Mouse (Mus musculus) kidney, adult 18-20 months (tissue): Measurements from ENCODE around the gene Galc.

Experiments used
- DNase-seq: peaks from one replicate; pipeline ENCODE4 v3.0.0; 2021

Galc gene

DNA sequence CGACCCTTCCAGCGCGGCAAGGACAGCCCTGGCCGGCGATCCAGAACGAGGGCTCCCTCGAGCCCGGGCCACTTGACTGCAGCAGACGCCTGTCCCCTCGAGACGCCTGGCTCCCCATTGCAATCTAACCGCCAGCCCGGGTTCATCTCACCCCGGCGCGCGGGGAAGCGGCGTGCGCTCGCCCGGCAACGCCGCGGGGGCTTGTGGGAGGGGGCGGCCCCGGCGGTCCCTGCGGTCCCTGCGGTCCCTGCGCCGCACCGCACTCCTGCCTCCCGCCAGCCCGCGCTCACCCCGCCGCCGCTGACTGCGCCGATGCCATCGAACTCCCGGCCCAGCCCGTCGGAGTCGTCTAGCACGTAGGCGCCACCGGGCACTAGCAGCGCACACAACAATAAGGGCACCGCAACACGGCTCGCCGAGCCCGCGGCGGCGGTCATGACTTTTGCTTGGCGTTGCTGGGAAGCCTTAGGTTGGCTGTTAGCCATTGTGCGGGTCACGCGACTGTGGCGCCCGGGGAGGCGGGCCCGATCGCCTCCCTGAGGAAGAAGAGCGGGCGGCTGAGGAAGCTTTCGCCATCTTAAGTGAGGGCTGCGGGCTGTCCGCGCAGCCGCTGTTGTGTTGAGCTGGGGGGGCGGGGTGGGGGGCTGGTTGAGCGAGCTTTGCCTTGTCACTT is at the start of gene Galc:
TSS of gene Galc (minus strand) at position 615 of the 673 bp plus-strand sequence.
- DNase-seq: peak; percentile 95

DNA sequence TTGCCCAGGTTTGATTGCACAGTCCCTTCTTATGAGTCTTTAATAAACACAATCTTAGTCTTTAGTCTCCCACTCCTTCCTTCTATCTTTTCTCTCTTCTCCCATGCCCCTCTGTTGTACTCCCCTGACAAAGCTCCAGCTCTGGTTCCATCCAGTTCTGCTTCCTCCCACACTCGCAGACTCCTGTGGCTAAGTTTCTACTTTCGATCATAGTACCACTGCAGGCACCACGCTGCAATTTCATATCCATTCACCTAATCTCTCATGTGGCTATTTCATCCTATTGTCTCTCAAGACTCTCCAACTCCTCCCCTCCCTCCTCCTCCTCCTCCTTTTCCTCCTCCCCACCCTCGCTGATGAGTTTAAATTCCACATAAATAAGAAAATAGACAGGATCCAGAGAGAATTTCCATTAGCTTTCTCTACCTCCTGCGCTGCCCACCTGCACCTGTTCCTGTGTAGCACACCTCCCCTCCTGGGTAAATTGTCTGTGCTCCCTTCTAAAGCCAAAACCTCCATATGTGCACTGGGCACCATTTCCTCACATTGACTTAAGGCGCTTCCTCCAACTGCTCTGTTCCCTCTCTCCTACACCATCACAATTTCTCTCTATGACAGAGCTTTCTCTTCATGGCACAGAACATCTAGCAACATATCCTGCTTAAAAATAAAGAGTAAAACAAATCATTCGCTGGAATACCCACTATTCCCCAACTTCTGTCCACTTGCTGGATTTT is 48.1 kb upstream of the Galc start:
- no peak for DNase-seq

DNA sequence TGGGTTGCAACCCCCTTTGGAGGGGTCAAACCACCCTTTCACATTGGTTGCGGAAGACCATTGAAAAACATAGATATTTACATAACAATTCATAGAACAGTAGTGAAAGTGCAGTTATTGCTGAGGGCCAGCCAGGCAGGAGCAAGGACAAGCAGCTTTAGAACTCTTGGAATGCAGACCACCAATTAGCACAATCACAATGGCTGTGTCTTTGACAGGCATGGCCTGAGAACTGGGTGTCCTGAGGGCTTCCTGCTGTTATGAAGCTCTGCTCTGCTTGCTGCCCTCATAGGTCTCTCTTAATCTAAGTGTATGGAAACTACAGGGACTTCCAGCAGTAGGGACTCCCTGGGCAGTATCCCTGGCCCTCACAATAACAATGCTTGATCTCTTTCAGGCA is 43.8 kb upstream of the Galc start:
- no peak for DNase-seq

DNA sequence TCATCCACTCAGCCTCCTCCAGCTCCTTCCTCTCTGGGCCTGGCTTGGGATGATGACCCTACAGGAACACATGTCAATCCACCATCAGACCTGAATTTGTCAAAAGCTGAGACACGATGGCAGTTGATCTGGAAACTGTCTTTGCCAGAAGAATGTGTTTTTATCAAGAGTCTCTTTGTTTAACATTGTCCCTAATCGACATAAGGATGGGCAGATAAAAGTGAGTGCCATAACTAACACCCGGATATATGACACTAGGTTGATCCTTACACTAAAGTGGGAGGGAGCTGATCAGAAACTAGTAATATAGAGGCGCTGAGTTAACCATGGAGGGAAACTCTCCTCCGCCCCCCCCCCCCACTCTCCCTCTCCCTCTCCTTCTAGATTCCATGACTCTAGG is 42.7 kb upstream of the Galc start:
- no peak for DNase-seq

DNA sequence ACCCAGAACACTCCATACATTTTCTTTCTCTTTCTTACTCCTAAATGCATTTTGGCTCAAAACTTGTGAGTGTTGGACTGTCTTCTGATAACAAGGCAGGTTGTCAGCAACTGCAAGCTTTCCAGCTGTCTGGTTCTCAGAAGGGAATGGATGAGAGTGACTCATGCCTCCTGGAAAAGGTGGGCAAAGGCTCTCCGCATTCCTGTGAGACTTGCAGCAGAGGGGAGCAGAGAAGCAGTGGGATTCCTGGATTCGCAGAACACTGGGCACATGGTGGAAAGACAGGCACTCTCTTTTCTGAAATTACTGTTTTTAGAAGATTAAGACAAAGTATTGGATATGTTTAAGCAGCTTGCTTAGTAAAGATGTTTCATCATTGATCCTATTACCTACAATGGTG is 35.0 kb upstream of the Galc start:
- DNase-seq: no peak

DNA sequence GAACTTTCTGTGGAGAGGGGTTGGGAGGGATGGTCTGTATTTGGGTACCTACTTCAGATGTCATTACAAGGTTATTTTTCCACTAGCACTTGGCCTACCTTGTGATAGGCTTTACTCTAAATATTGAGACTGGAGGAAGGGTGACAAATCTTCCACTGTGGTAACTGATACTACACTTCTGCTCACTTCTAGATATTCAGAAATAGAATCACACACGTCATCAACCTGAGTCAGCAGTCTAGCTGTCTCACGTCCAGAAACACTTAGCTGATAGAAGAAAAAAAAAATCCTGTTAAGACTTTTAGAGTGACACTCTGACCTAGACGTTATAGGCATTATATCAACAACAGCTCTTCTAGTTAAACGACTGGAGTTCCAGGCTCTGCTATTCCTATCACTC is 33.0 kb upstream of the Galc start:
- no peak for DNase-seq

DNA sequence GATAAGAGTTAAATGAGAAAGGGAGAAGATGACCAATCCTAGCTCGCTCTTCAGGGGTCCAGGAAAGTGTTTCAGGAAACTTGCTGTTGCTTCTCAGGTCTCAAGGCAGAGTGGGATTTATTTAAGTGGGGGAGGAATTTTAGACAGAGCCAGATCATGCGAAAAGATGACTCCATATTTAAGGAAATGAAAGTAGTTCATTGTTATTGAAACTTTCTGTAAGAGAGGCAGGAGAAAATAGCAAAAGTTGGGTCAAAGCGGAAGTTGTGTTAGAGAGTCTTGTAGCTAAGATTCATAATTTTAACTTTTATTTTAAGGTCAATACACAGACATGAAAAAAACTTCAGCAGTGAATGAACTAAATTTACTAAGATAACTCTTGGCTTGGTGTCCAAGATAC is 31.2 kb upstream of the Galc start:
- DNase-seq: no peak

DNA sequence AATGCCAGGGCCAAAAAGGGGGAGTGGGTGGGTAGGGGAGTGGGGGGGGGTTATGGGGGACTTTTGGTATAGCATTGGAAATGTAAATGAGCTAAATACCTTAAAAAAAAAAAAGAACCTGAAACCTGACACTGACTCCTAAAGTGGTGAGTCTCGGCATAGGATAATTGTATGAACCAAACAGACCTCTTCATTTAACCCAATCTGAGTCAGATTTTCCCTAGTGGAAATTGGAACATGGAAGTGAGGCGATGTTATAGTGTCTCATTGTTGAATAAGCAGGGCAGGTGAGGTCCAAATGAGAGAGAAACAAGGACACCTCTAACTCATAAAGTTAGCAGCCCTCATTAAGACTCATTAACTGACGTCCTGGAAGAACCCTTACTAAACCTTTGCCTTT is 25.2 kb upstream of the Galc start:
- DNase-seq: no peak

DNA sequence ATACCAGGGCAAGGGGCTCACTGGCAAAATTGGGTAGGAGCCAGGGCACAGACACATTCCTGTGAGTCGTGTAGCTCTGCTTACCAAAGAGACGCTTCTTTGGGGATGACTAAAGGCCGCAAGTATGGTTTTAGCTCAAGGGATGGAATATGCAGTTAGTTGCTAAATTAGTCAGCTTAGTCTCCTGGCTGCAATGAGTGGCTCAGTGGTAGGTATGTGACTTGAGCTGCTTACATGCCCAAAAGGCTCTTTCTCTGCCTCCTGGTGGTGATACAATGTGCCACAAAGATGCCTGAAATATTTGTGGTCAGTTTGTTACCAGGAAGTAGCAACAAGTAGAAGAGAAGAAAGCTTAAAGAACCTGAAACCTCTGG is 24.2 kb upstream of the Galc start:
- no peak for DNase-seq

DNA sequence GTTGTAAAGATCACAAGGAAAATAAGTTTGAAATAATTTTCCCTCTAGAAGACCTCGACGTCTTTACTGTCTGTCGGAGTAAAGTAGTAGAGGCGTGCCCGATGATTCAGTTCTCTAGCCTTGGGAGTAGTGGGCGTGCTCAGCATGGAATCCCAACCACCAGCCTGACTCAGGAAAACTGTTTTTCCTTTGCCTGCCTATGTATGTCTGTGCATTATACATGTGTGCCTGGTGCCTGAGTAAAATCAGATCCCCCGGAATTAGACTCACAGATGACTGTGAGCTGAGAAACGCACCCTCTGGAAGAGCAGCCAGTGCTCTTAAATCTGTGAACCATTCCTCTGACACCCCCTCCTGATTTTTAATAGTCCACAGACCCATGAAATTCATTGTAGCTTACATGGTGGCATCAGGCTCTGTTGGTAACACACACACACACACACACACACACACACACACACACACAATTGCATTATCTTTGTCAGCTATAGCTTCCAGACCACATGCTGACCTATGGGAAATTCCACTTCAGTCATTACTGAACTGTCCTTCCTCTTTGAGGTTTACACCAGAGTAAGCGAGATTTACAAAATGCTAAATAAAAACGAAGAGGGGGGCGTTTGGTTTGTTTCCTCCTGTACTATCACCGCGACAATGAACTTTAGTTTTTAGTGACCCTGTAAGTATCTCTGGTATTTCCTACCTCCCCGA is 23.7 kb upstream of the Galc start:
- no peak for DNase-seq

DNA sequence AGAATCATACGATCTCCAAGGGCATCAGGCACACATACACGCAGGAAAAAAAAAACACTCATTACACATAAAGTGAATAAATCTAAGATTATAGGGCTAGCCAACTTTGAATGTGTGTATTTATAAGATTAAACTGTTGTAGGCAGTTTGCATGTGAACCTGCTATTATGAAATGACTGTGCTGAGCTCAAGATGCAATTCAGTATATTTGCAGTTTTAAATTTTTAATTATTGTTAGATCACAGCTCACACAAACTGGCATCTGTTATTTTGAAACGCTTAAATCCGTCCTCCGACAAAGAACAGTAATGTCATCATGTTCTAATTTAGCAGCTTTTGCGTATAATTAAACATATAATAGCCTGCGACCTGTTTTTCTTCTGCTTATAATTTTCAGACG is 21.7 kb upstream of the Galc start:
- DNase-seq: no peak

DNA sequence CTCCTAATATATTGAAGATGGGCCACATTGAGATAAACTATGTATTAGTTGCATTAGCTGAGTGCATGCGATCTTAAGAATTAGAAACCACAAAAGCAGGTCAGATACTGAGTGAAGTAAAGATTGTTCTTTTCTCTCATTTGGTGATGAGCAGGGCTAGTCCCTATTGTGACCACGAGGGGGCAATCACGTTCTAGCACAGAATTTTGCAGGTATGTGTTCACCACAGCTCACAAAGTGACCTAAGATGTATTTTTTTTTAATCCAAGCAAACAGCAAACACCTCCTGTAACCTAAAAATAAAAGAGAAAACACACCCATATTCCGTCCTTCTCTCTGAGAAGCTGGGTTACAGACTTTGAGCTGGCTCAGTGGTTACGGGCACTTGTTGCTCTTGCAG is 21.3 kb upstream of the Galc start:
- peak; percentile 47 for DNase-seq

DNA sequence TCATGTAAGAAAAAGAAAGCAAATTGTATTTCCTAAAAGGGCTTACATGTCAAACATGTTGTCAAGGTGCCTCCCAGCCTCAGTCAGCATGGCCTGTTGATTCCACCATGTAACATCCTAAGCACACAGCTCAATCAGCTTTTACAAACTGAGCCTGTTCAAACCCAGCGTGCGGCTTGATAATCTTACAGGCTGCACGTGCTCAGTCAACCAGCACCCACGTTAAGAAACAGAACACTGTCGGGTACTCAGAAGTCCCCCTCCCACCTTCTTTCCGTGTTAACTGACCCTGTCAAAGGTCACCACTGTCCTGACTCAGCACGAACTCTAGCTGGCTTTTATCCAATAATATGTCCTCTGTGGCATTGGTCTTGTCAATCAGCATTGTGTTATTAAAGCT is 13.2 kb upstream of the Galc start:
- DNase-seq: no peak

DNA sequence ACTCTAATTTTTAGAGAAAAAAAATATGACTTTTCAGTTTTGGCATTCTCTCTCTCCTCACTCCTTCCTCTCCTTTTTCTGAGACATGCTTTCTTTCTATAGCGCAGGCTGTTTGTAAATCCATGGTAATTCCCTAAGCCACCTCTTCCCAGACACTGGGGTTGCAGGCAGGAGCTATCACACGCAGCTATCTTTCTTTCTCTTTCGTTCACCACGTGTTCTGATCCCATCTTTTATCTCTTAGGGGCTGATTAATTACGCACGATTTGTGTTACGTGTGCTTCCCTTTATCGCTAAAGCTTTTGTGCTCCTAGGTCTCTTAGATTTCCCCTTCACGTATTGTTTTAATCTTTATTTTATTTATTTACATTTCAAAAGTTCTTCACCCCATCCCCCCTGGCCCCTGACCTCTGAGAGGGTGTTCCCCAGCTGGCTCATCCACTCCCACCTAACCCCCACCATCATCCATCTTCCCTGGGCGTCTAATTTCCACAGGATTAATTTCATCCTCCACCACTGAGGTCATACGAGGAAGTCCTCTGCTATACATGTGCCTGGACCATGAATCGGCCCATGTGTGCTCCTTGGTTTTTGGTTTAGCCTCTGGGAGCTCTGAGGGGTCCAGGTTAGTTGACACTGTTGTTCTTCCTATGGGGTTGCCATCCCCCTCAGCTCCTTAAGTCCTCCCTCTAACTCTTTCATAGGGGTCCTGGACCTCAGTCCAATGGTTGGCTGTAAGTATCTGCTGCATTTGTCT is 11.7 kb upstream of the Galc start:
- DNase-seq: no peak

DNA sequence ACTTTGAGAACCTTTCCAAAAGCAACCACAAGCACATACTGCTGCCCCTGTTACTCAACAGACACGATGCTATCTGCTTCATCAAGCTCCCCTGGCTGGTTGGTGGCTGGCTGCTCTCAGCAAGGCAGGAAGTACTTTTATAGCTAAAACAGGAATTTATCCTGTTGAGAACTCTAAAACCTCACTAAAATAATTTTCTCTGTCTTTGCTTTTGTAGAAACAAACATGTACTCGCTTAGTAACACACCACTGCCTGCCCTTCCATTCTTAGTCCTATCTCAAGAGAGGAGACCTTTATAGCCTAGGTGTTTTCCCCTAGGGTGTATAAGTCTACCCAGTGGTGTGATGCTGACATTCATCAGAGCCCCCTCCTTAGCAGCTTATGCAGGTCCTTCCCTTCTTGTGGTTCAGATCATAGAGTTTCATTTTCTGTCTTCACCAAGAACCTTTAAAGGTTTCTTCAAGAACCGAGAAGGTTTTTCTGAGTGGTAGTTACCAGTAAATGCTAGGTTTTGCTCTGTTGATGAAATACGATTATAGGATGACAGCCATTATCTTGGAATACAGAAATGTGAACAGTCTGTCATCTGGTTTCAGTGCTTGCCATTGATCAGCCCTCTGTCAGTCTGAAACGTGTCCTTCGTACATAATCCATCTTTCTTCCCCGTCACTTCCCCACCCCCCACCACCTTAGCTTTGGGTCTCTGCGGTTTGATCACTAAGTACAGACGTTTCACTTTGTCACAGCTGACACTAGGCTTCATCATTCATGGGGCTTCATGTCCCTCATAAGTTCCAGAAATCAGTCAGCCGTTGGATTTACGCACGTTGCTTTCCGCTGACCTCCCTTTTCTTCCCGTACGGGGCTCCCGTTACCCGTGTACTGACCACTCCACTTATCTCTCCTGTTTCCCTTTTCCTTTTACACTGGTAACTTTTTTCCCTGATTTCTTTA is 10.8 kb upstream of the Galc start:
- DNase-seq: no peak

DNA sequence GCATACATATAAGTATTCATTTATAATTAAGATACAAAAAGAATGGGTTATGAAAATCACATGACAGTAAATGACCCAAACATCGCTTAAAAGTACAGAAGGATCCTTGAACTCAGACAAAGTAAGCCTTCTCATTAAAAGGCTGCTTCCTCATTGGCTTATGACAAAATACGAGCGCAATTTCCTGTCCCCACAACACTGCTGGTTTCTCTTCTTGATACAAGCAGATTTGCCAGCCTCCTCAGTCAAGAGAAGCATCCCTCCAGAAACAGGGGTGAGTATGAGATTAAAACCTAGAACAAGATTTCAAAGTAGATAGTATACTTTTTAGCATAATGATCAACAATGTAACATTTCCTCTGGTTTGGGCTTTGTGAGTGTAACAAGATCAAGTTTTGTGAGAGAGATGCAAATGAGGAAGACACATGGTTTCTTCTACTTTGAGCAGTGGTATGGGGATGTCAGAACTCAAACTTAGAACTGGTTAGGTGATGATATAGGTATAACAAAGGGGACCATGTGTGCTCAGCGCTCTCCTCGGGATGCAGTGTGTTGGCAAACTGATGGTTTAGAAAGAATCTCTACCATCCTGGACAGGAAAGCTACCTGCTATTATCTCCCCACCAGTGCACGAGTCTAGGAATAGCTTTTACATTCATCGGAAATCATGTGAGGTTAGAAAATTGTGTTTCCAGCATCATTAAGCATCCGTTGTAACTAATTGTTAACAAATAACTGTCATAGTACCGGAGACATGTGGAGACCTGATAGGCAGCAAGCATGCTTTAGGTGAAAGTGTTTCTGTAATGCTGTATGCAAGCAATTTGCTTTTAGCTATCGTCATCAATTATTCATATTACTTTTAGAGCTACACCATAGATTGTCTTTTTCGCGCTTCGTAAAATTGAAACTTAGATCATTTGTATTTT is 9.4 kb upstream of the Galc start, which contains the start of gene Gpr65:
TSS of gene Gpr65 (plus strand) at position 195 of the 929 bp plus-strand sequence.
- DNase-seq: no peak

DNA sequence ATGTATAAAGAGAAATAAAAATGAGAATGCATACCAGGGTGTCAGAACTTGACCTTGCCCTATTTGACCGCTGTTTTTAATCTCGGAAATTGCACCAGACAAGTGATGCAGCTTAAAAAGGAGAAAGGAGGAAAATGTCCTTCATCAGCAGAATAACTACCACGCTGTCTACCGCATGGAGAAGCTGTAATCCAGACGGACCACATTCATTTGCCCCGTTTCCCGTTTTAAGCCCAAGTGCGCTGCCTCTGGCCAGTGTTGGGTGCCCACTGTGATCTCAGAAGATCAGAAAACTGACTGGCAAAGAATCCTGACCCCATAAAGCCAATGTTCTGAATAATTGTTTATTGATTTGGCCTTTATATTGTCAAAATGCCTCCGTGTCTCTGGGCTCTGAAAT is 6.4 kb upstream of the Galc start:
- DNase-seq: no peak

DNA sequence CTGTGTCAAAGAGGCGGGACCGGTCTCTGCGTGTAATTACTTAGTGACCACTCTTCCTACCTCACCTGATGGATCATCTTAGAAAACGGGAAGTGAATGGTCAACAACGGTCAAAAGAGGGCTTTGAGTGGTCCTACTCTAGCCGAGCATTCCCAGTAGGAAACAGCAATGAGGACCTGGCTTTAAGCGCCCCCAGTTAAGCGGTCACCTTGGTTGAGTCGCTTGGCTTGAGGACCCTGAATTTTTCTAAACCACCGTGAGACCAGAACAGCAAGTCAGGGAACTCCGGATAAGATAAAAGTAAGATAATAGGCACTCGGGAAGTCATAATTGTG is 226 bp upstream of the Galc start:
- DNase-seq: no peak

DNA sequence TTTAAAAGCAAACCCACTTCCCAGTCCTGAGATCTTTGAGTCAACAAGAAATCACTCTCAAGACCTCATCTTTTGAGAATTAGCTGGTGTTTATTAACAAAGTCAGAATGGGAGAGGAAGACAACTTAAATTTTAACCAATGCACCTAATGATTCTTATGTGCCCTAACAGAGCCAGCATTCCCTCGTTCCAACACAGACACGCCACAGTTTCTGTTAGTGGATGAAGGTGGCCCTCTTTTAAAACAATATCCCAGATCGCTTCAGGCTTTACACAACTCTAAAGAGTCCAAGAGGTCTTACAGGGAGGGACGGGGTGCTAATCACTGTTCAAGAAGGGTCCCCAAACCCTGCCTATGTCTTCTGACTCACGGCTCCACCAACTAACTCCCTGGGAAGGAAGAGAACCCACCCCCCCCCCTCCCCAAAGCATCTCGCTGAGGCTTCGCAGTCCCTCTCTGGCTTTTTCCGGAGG is 851 bp downstream of the Galc start:
- DNase-seq: peak; percentile 47

DNA sequence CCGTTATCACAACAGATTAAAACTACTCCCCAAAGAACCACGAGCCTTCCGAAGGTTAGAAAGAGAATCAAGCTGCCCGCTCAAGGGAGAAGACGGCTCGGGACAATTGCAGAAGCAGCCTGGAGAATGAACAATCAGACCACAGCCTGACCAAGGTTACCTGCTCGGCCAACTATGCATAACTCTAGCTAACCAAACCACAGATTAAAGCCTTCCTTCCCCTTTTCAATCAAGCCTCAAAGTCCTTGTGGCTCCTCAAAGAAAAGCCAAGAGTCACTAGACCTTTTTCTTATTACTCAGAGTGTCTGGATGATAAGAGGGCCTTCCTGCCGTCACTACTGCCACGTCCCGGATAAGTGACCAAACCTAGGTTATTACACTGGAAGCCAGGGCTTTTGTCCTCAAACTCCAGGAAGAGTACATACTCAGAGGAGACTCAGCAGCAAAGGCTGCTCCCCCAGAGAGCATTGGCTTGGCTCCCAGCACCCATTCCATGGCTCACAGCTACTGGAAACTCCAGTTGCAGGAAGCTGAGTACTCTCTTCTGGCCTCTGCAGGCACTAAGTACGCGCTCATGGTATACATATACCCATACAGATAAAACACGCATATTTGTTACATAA is 3.8 kb downstream of the Galc start:
- DNase-seq: peak; percentile 24

DNA sequence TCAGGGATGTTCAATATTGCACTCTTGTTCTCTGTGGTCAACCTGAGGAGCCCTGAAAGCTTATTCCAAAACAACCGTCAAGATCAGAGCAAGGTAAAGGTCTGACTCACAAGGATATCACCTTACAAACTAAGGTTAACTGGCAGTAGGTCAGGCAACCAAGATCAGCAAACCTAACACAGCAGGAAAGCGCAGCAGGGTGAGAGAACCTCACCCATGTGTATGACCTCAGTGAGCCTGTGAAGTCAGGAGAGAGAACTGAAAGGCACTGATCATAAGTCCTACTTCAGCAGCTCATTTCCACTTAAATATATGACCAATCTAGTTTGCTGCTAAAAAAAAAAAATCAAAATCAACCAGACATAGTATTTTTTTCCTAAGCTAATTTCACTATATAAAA is 6.8 kb downstream of the Galc start:
- no peak for DNase-seq
